Mouse (Mus musculus) mesoderm, embryonic 11.5 days (tissue): Measurements from ENCODE around the gene Svep1.
A peak's percentile ranks its signal among the peaks of the same experiment; 100 is the strongest.

Source experiments
- DNase-seq: peaks from one replicate; pipeline ENCODE4 v3.0.0-alpha.2; 2012; ENCODE audit warnings: low read depth, low spot score

Gene Svep1

GRCm38 (mm10) chr4:58084155-58084554, 122.5 kb downstream of the Svep1 start:
- DNase-seq: no peak

- peak; percentile 66 for DNase-seq
Observed at GRCm38 (mm10) chr4:58082588-58082987, 124.1 kb downstream of the Svep1 start.

- DNase-seq: peak; percentile 63
Observed at GRCm38 (mm10) chr4:58079631-58080030, 127.0 kb downstream of the Svep1 start.

- DNase-seq: no peak
Observed at GRCm38 (mm10) chr4:58077950-58078349, 128.7 kb downstream of the Svep1 start.

GRCm38 (mm10) chr4:58077536-58077935, 129.1 kb downstream of the Svep1 start:
- DNase-seq: no peak

GRCm38 (mm10) chr4:58072888-58073287, 133.8 kb downstream of the Svep1 start:
- no peak for DNase-seq

- no peak for DNase-seq
Observed at GRCm38 (mm10) chr4:58068886-58069285, 137.8 kb downstream of the Svep1 start.

- DNase-seq: no peak
Observed at GRCm38 (mm10) chr4:58064721-58065120, 141.9 kb downstream of the Svep1 start.

- DNase-seq: no peak
Observed at GRCm38 (mm10) chr4:58062933-58063332, 143.7 kb downstream of the Svep1 start.

GRCm38 (mm10) chr4:58055653-58056052, 151.0 kb downstream of the Svep1 start:
- no peak for DNase-seq

- no peak for DNase-seq
Observed at GRCm38 (mm10) chr4:58054441-58054840, 152.2 kb downstream of the Svep1 start.

- DNase-seq: no peak
Observed at GRCm38 (mm10) chr4:58050746-58051145, 155.9 kb downstream of the Svep1 start.

- DNase-seq: no peak
Observed at GRCm38 (mm10) chr4:58050276-58050675, 156.4 kb downstream of the Svep1 start.

GRCm38 (mm10) chr4:58044833-58045232, 161.8 kb downstream of the Svep1 start:
- no peak for DNase-seq

- no peak for DNase-seq
Observed at GRCm38 (mm10) chr4:58044356-58044755, 162.3 kb downstream of the Svep1 start.

- DNase-seq: no peak
Observed at GRCm38 (mm10) chr4:58040093-58040492, 166.6 kb downstream of the Svep1 start.

GRCm38 (mm10) chr4:58037096-58037705, 169.5 kb downstream of the Svep1 start:
- DNase-seq: no peak

GRCm38 (mm10) chr4:58034663-58035062, 172.0 kb downstream of the Svep1 start:
- no peak for DNase-seq

- no peak for DNase-seq
Observed at GRCm38 (mm10) chr4:58032714-58033113, 173.9 kb downstream of the Svep1 start.

GRCm38 (mm10) chr4:58009024-58009423, 197.6 kb downstream of the Svep1 start, which contains the start of gene Txndc8:
Gene Txndc8 (minus strand): TSS chr4:58009124.
- no peak for DNase-seq

GRCm38 (mm10) chr4:58003501-58003900, 203.2 kb downstream of the Svep1 start:
- DNase-seq: no peak
